Mouse (Mus musculus) heart, embryonic 14.5 days (tissue): ENCODE results near the gene Mrps35. TPM values are rescaled to one million over a fixed set of nuclear protein-coding genes. Genes with fewer than 3 reads are reported as not detected.

Experiments
- ATAC-seq: fragments of 200-750 bp; cut with Nextera tagmentation; 2 replicates; pipeline ENCODE4 v1.8.0; 2017; ENCODE audit warnings: low read depth, moderate TSS enrichment; ENCODE audit not compliant: insufficient number of reproducible peaks, insufficient read depth, low FRiP score
- H3K27ac ChIP-seq, 2 experiments: fragments of 200-500 bp in 1 of 2; fragments of 300-500 bp in 1 of 2; sonication (generic) in 1 of 2; replicated peaks in 1 of 2; 2 replicates each; pipeline ENCODE4 v1.5.1; 2012 to 2014; ENCODE audit warnings: low read depth in 2 of 2, low read length in 2 of 2, control low read depth in 1 of 2, mild to moderate bottlenecking in 1 of 2, mixed read lengths in 1 of 2; ENCODE audit not compliant: control insufficient read depth in 1 of 2, insufficient read depth in 1 of 2
- H3K27me3 ChIP-seq: fragments of 300-500 bp; sonication (generic); 2 replicates; pipeline ENCODE4 v1.6.1; 2014; ENCODE audit warnings: mild to moderate bottlenecking, low read length, control low read depth; ENCODE audit not compliant: control insufficient read depth, insufficient read depth
- H3K36me3 ChIP-seq: fragments of 300-500 bp; sonication (generic); 2 replicates; pipeline ENCODE4 v1.6.1; 2014; ENCODE audit warnings: mild to moderate bottlenecking, control low read depth, low read length, mixed read lengths; ENCODE audit not compliant: control insufficient read depth, insufficient read depth
- H3K4me1 ChIP-seq, 2 experiments: fragments of 200-500 bp in 1 of 2; fragments of 300-500 bp in 1 of 2; sonication (generic) in 1 of 2; 2 replicates each; pipeline ENCODE4 v1.6.1; 2012 to 2014; ENCODE audit warnings: low read length in 2 of 2, control low read depth in 1 of 2, mixed read lengths in 1 of 2; ENCODE audit not compliant: control insufficient read depth in 2 of 2, insufficient read depth in 2 of 2
- H3K4me2 ChIP-seq: fragments of 300-500 bp; sonication (generic); 2 replicates; pipeline ENCODE4 v1.6.1; 2014; ENCODE audit warnings: mild to moderate bottlenecking, low read length
- H3K4me3 ChIP-seq, 2 experiments: fragments of 200-500 bp in 1 of 2; fragments of 300-500 bp in 1 of 2; sonication (generic) in 1 of 2; 2 replicates each; pipeline ENCODE4 v1.5.1; 2012 to 2014; ENCODE audit warnings: low read length in 2 of 2, mild to moderate bottlenecking in 2 of 2, control low read depth in 1 of 2, low read depth in 1 of 2, moderate library complexity in 1 of 2; ENCODE audit not compliant: control insufficient read depth in 1 of 2, insufficient read depth in 1 of 2
- H3K9ac ChIP-seq: fragments of 300-500 bp; sonication (generic); 2 replicates; pipeline ENCODE4 v1.6.1; 2014; ENCODE audit warnings: mild to moderate bottlenecking, low read length
- H3K9me3 ChIP-seq: fragments of 300-500 bp; sonication (generic); 2 replicates; pipeline ENCODE4 v1.6.1; 2016; ENCODE audit warnings: low read length, control low read depth; ENCODE audit not compliant: control insufficient read depth
- WGBS: fragments of 180-500 bp; shearing (Covaris S2); extraction: QIAGEN DNeasy Blood & Tissue Kit; methylation state at CpG from one replicate; pipeline ENCODE4 v1.1.7; 2014; 5-methylcytosine and 5-hydroxymethylcytosine counted together
- polyA plus RNA-seq: library from polyadenylated mRNA; unstranded; fragments of >200 nt; fragmentation: Nextera tagmentation; extraction: Ambion mirVana; gene quantifications from 2 replicates; pipeline ENCODE4 v1.2.1, GENCODE M21; 2014

Gene Mrps35
- polyA plus RNA-seq, 1 experiment from 2014 or later: 153 TPM

DNA sequence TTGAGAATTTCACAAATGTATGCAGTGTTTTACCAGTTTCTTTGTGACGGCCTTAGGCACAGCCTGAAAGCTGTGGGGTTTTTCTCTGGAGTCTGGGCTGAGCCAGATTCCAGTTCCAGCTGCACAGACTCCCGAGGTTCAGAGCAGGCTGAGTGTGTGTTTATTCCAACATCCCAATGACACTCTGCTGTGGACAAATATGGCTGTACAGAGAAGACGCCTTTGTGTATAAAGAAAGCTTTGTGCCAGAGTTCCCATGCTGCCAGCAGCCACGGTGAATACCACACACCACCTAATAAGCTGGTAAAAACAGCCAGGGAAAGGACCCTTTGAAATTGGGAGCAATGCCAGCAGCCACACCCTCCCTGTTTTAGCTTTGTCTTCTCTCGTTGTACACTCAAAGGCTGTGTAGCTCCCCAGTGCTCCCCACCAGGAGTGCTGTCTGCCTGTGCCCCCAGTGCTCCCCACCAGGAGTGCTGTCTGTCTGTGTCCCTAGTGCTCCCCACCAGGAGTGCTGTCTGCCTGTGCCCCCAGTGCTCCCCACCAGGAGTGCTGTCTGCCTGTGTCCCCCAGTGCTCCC is 33.3 kb downstream of the Mrps35 start:
- no peak for ATAC-seq
- Histone ChIP-seq H3K4me1 (no peaks in the 10 kb centered on the region), H3K4me2 (no peak overlapping the region), H3K9me3 (no peaks in the 10 kb centered on the region), H3K27ac (no peak overlapping the region), H3K9ac (no peak overlapping the region), H3K4me3 (no peak overlapping the region), H3K27me3 (no peaks in the 10 kb centered on the region), H3K36me3 (peaks cover 36% of the 10 kb centered on the region)
- 60% methylated on average over 5 of the region's 5 CpGs for WGBS

DNA sequence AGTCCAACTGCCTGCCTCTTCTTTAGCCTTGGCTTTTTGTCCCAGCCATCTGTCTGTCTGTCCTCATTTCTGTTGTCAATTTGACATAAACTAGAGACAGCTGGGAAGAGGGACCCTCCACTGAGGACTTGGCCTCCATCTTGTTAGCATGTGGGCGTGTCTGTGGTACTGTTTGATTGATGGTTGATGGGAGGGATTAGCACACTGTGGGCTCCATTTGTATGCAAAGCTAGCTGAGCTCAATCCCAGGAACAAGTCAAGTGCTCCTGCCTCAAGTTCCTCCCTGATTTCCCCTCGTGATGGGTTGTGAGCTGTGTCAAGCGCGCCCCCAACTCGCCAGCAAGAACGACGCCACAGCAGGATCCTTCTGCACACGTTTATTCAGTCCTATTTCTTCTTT is 34.3 kb downstream of the Mrps35 start:
- Histone ChIP-seq H3K9me3 (no peaks in the 10 kb centered on the region), H3K27ac (no peak overlapping the region), H3K4me3 (no peak overlapping the region), H3K4me2 (no peak overlapping the region), H3K9ac (no peak overlapping the region), H3K27me3 (no peaks in the 10 kb centered on the region), H3K36me3 (peaks cover 26% of the 10 kb centered on the region), H3K4me1 (no peaks in the 10 kb centered on the region)
- no peak for ATAC-seq
- WGBS: 78% methylated on average over 8 of the region's 8 CpGs

DNA sequence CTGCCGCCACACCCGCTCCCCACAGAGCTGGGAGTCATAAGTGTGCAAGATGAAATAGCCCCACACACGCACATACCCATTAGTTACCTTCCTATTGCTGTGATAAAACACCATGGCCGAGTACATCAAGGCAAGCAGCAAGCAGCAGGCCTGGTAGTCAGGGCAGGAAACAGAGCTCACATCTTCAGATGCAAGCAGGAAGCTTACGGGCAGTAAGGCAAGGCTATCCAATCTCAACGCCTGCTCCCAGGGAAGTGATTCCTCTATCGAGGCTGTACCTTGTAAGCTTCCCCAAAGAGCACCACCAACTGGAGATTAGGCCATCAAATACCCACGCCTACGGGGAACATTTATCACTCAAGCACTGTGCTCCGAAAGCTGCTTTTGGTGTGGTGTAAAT is 37.4 kb downstream of the Mrps35 start:
- H3K27me3 ChIP-seq: no peaks in the 10 kb centered on the region
- no peak overlapping the region for H3K27ac ChIP-seq
- no peak overlapping the region for H3K4me2 ChIP-seq
- no peak overlapping the region for H3K9ac ChIP-seq
- H3K4me1 ChIP-seq: 0 out of 4 replicates have a peak, but pooled peaks cover 0 to under 1% of the 10 kb centered on the region in 2 experiments
- no peak overlapping the region for H3K4me3 ChIP-seq
- H3K9me3 ChIP-seq: no peaks in the 10 kb centered on the region
- 88% methylated on average over 10 of the region's 10 CpGs for WGBS
- no peak for ATAC-seq
- peaks cover 5% of the 10 kb centered on the region; the same call in 1 of the 2 replicates for H3K36me3 ChIP-seq

DNA sequence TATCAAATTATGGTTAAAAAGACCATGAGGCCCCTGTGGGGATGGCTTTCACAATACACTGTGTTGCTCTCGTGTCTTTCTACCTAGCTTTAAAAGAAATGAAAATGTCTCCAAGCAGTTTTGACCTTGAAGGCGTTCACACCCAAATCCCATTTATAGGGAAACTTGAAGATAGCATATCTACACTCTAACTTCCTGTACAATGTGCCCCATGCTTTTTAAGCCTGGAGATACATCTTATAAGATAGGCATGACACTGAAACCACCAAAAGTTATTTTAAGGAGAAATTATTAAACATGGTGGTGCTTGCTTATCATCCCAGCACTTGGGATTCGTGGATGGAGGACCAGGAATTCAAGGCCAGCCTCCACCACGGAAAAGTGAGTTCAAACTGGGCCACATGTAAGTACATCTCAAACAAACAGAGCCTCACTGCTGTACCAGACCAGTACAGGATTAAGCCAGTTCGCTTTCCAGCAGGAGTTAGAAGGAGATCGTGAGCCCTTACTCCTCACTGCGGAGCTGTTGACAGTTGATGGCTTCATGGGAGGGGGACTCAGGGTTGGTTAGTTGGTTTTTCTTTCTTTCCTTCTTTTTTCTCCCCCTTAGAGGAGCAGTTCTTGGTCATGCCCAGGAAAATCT is 43.0 kb downstream of the Mrps35 start:
- Histone ChIP-seq H3K27me3 (no peaks in the 10 kb centered on the region), H3K9me3 (no peaks in the 10 kb centered on the region), H3K36me3 (no peaks in the 10 kb centered on the region), H3K4me2 (no peak overlapping the region), H3K27ac (no peak overlapping the region), H3K4me3 (no peak overlapping the region), H3K9ac (no peak overlapping the region), H3K4me1 (peaks cover 7 to 11% of the 10 kb centered on the region in 2 experiments)
- 54% methylated on average over 7 of the region's 7 CpGs for WGBS
- no peak for ATAC-seq

DNA sequence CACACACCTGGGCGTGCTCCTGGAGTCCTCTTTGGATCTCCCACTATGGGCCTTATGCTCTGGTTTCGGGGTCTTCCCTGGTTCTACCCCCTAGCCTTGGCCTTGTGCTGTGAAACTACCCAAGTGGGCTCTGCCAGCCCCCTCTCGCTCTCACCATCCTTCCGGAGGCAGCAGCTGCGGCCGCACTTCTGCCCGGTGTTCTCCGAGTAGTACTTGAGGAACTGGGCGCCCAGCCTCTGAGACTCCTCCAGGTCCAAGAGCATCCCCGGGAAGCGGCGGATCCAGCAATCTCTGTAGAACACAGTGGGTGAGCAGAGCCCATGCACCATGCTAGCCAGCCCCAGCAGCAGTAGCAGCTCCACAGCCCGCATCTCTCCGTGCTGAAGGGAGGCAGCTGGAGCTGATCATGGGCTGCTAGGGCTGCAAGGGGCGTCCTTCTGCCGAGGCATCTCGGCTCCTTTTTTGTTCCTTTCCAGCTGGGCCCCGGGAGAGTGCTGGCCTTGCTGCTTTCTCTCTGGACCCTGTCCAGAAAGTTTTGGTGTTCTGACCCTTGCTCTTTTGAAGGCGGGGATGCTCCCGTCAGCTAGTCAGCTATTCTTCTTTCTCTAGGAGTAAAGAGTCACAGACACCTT is 44.1 kb downstream of the Mrps35 start, which contains the start of gene Mansc4:
Gene Mansc4 (minus strand): TSS at position 439 of the 632 bp plus-strand sequence.
- Histone ChIP-seq H3K27ac (no peak within 1 kb of the TSS), H3K4me2 (peak within 1 kb of the TSS; percentile 59), H3K4me3 (peak within 1 kb of the TSS; percentile 15 to 16; a peak in 2 of 4 replicates), H3K4me1 (peaks cover 7 to 15% of the 10 kb centered on the region in 2 experiments), H3K9ac (peak within 1 kb of the TSS; percentile 55), H3K9me3 (no peaks in the 10 kb centered on the region), H3K36me3 (no peaks in the 10 kb centered on the region), H3K27me3 (no peaks in the 10 kb centered on the region)
- no peak for ATAC-seq
- WGBS: 9% methylated on average over 20 of the region's 20 CpGs

GRCm38 (mm10) chr6:147087736-147088135 is 45.2 kb downstream of the Mrps35 start:
- no peaks in the 10 kb centered on the region for H3K9me3 ChIP-seq
- no peak overlapping the region for H3K4me2 ChIP-seq
- ATAC-seq: no peak
- H3K36me3 ChIP-seq: no peaks in the 10 kb centered on the region
- no peaks in the 10 kb centered on the region for H3K27me3 ChIP-seq
- H3K9ac ChIP-seq: no peak overlapping the region
- H3K4me3 ChIP-seq: no peak overlapping the region
- 57% methylated on average over 6 of the region's 7 CpGs for WGBS
- H3K27ac ChIP-seq: no peak overlapping the region
- H3K4me1 ChIP-seq: peaks cover 12 to 21% of the 10 kb centered on the region in 2 experiments

DNA sequence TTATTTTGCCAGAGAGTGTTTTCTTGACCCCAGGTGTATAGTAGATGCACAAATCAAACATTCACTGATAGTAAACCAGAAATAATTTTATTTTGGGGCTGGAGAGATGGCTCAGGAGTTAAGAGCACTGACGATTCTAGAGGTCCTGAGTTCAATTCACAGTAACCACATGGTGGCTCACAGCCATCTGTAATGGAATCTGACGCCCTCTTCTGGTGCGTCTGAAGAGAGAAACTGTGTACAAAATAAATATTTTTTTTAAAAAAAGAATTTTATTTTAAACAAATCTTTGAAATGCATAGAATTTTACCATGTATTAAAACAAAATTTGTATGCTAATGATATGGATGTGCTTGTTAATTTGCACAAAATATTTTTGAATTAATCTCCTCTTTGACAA is 46.0 kb downstream of the Mrps35 start:
- WGBS: 73% methylated on average over 3 of the region's 3 CpGs

More for the DNA sequence above, 46.0 kb downstream of the Mrps35 start:
- Histone ChIP-seq H3K9me3 (no peaks in the 10 kb centered on the region), H3K27me3 (no peaks in the 10 kb centered on the region), H3K4me3 (no peak overlapping the region), H3K4me2 (no peak overlapping the region), H3K27ac (no peak overlapping the region), H3K9ac (no peak overlapping the region), H3K4me1 (peaks cover 12 to 25% of the 10 kb centered on the region in 2 experiments), H3K36me3 (0 out of 2 replicates have a peak, but pooled peaks cover 3% of the 10 kb centered on the region)
- no peak for ATAC-seq
